Mouse (Mus musculus) midbrain, embryonic 15.5 days (tissue): Measurements from ENCODE around the gene Acan. TPM values are rescaled to one million over a fixed set of nuclear protein-coding genes. Genes with fewer than 3 reads are reported as not detected.

Experiments used
- ATAC-seq: fragments of 200-750 bp; cut with Nextera tagmentation; replicated peaks from 2 replicates; pipeline ENCODE4 v1.8.0; 2017; ENCODE audit warnings: moderate TSS enrichment
- H3K27ac ChIP-seq: fragments of 300-500 bp; sonication (generic); 2 replicates; pipeline ENCODE4 v1.5.1; 2015; ENCODE audit warnings: mild to moderate bottlenecking, inconsistent platforms
- H3K27me3 ChIP-seq: fragments of 300-500 bp; sonication (generic); replicated peaks from 2 replicates; pipeline ENCODE4 v1.6.1; 2015; ENCODE audit warnings: inconsistent platforms
- H3K36me3 ChIP-seq: fragments of 300-500 bp; sonication (generic); replicated peaks from 2 replicates; pipeline ENCODE4 v1.6.1; 2015; ENCODE audit warnings: inconsistent platforms
- H3K4me1 ChIP-seq: fragments of 300-500 bp; sonication (generic); 2 replicates; pipeline ENCODE4 v1.6.1; 2015; ENCODE audit warnings: inconsistent platforms
- H3K4me2 ChIP-seq: fragments of 300-500 bp; sonication (generic); 2 replicates; pipeline ENCODE4 v1.6.1; 2015; ENCODE audit warnings: inconsistent platforms, mild to moderate bottlenecking, moderate library complexity
- H3K4me3 ChIP-seq: fragments of 300-500 bp; sonication (generic); 2 replicates; pipeline ENCODE4 v1.5.1; 2015; ENCODE audit warnings: mild to moderate bottlenecking, inconsistent platforms
- H3K9ac ChIP-seq: fragments of 300-500 bp; sonication (generic); 2 replicates; pipeline ENCODE4 v1.6.1; 2015; ENCODE audit warnings: mild to moderate bottlenecking, inconsistent platforms
- H3K9me3 ChIP-seq: fragments of 300-500 bp; sonication (generic); 2 replicates; pipeline ENCODE4 v1.6.1; 2016; ENCODE audit warnings: inconsistent platforms
- WGBS: fragments of 180-500 bp; shearing (Covaris S2); methylation state at CpG from one replicate; pipeline ENCODE4 v1.1.7; 2015; ENCODE audit warnings: mixed read lengths; 5-methylcytosine and 5-hydroxymethylcytosine counted together
- polyA plus RNA-seq: library from polyadenylated mRNA; unstranded; fragments of >200 nt; fragmentation: Nextera tagmentation; extraction: Ambion mirVana; gene quantifications from 2 replicates; pipeline ENCODE4 v1.2.1, GENCODE M21; 2015

Acan gene
- polyA plus RNA-seq, 1 experiment from 2014 or later: 0.14 TPM

GRCm38 (mm10) chr7:79147011-79147837 is 93.9 kb downstream of the Acan start:
- Histone ChIP-seq H3K36me3 (no peaks in the 10 kb centered on the region), H3K9ac (no peak overlapping the region), H3K27ac (no peak overlapping the region), H3K27me3 (no peaks in the 10 kb centered on the region), H3K4me1 (peaks cover 10% of the 10 kb centered on the region), H3K4me3 (peak overlapping the region; percentile 53; the same call in 1 of the 2 replicates), H3K4me2 (peak overlapping the region; percentile 93), H3K9me3 (no peaks in the 10 kb centered on the region)
- ATAC-seq: no peak
- 53% methylated on average over 12 of the region's 12 CpGs for WGBS

GRCm38 (mm10) chr7:79147931-79148653 is 94.8 kb downstream of the Acan start:
- H3K9ac ChIP-seq: peak overlapping the region; percentile 33; the same call in 1 of the 2 replicates
- peak overlapping the region; percentile 53 for H3K4me3 ChIP-seq
- H3K4me2 ChIP-seq: peak overlapping the region; percentile 93
- under 1% methylated on average over 20 of the region's 20 CpGs for WGBS
- no peak; the same call in 1 of the 2 replicates for ATAC-seq
- no peaks in the 10 kb centered on the region for H3K27me3 ChIP-seq
- no peak overlapping the region for H3K27ac ChIP-seq
- no peaks in the 10 kb centered on the region for H3K9me3 ChIP-seq
- H3K36me3 ChIP-seq: no peaks in the 10 kb centered on the region
- H3K4me1 ChIP-seq: peaks cover 10% of the 10 kb centered on the region

GRCm38 (mm10) chr7:79148711-79149266 is 95.5 kb downstream of the Acan start, which contains the start of gene Mfge8:
Gene Mfge8, minus strand, starts transcription at chr7:79149060.
- Histone ChIP-seq H3K4me2 (peak within 1 kb of the TSS; percentile 93), H3K9me3 (no peaks in the 10 kb centered on the region), H3K27ac (no peak within 1 kb of the TSS), H3K4me1 (peaks cover 10% of the 10 kb centered on the region), H3K9ac (peak within 1 kb of the TSS; percentile 33), H3K36me3 (no peaks in the 10 kb centered on the region), H3K27me3 (no peaks in the 10 kb centered on the region), H3K4me3 (peak within 1 kb of the TSS; percentile 53)
- peak; percentile 93 for ATAC-seq
- under 1% methylated on average over 39 of the region's 39 CpGs for WGBS

GRCm38 (mm10) chr7:79149522-79149921 is 96.2 kb downstream of the Acan start:
- Histone ChIP-seq H3K36me3 (no peaks in the 10 kb centered on the region), H3K4me2 (peak overlapping the region; percentile 93), H3K4me3 (no peak overlapping the region), H3K4me1 (peaks cover 10% of the 10 kb centered on the region), H3K27me3 (no peaks in the 10 kb centered on the region), H3K27ac (no peak overlapping the region), H3K9me3 (no peaks in the 10 kb centered on the region), H3K9ac (no peak overlapping the region)
- no peak for ATAC-seq
- WGBS: 76% methylated on average over 6 of the region's 6 CpGs

GRCm38 (mm10) chr7:79159406-79159805 is 106.1 kb downstream of the Acan start:
- no peak overlapping the region for H3K9ac ChIP-seq
- H3K27me3 ChIP-seq: no peaks in the 10 kb centered on the region
- no peaks in the 10 kb centered on the region for H3K36me3 ChIP-seq
- H3K27ac ChIP-seq: no peak overlapping the region
- H3K4me1 ChIP-seq: no peaks in the 10 kb centered on the region
- ATAC-seq: no peak
- no peaks in the 10 kb centered on the region for H3K9me3 ChIP-seq
- WGBS: 66% methylated on average over 1 of the region's 1 CpGs
- no peak overlapping the region for H3K4me2 ChIP-seq
- no peak overlapping the region for H3K4me3 ChIP-seq

Other genes starting within 250 kb of the Acan start
- 14.3 and 15.9 TPM in 2 replicates for gene Det1, start 206.2 kb upstream of the Acan start, polyA plus RNA-seq
- 51.6 and 52.7 TPM in 2 replicates for gene Aen, start 157.6 kb upstream of the Acan start, polyA plus RNA-seq
- gene Isg20, start 140.1 kb upstream of the Acan start, polyA plus RNA-seq: 2.2 and 3.1 TPM in 2 replicates
- gene Hapln3, start 77.5 kb downstream of the Acan start, polyA plus RNA-seq: 1.6 and 2.0 TPM in 2 replicates
- 113 and 150 TPM in 2 replicates for gene Mfge8, start 95.6 kb downstream of the Acan start, polyA plus RNA-seq
- 16.8 and 18.2 TPM in 2 replicates for gene Abhd2, start 219.7 kb downstream of the Acan start, polyA plus RNA-seq